Mouse (Mus musculus) retina, postnatal 1 day (tissue): ENCODE measurements at regions not wholly inside any gene's neighbourhood (a gene's known extent, or its start where the extent isn't known, plus 50 kb on each side); places are given as distances from the start of the nearest gene placed in this dataset.

ENCODE experiments used
- DNase-seq: peaks from one replicate; pipeline ENCODE4 v3.0.0-alpha.2; 2012

DNA sequence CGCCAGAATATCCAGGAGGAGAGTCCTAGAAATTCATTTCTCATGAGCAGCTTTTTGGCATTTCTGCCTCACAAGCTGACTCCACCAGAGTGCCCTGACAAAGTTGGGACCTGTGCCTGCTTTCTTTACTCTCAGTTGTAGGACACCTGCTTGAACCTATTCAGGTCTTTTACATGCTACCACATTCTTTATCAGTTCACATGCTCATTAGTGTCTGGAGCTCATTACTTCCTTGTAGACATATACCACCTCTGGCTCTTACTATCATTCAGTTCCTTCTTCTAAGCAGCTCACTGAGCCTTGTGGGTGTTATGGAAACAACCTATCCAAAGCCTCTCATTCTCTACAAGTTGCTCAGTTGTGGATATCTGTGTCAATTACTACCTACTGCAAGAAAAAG lies 363.4 kb upstream of the Gm5150 start:
- DNase-seq: no peak

DNA sequence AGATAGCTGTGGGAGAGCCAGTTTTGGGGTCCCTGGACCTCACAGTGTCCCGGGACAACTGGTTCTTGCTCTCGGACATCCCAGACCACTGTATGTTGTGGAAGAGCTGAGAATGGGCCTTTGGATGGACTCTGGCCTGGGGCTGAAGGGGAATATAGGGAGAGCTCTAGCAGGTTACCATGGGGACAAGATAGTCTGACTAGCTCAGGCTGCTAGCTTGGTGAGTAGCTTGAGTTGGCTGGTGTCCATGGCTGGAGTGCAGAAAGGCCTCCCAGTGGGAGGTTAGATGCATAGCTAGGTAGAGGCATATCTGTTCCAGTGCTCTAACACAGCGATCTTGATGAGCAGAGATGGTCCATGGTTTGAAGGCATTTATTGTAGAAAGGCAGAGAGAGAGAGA lies 356.9 kb upstream of the Gm5150 start:
- no peak for DNase-seq

- DNase-seq: no peak
Measured at GRCm38 (mm10) chr3:16358999-16359398, 352.8 kb upstream of the Gm5150 start.

DNA sequence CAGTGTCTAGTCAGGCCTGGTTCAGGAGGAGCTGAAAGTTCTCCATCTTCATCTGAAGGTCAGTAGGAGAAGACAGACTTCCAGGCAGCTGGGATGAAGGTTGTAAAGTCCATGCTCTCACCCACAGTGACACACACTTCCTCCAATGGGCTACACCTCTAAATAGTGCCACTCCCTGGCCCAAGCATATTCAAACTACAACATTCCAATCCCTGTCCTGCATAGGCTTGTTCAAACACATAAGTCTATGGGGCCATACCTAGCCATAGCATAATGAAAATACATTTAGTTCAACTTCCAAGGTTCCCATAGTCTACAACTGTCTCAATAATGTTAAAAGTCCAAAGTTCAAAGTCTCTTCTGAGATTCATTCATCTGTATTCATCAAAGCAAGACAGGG lies 324.5 kb upstream of the Gm5150 start:
- DNase-seq: no peak

DNA sequence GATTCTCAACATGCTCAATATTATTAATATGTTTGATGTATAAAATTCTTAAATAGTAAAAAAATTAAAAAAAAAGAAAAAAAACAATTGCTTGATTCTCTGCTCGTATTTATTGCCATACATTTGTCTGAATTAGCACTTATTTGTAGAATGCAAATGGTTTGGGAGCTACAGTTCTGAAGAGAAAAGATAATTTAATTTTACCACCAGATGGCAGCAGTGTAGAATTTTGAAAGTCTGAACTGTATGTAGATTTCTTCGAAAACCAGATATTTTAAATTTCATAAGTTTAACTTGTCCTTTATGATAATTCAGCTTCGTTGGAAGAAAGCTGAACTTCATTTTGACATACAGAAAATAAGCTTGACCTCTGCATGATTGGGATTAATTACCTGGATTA lies 304.6 kb upstream of the Gm5150 start:
- DNase-seq: peak; percentile 19

- no peak for DNase-seq
Measured at GRCm38 (mm10) chr3:16277407-16277806, 271.2 kb upstream of the Gm5150 start.
